Mouse (Mus musculus) bone marrow macrophage, adult 2 months (primary cell): ENCODE results near the gene Anapc4. TPM values are rescaled to one million over a fixed set of nuclear protein-coding genes. Genes with fewer than 3 reads are reported as not detected.

Experiments
- H3K27ac ChIP-seq: 2 replicates; pipeline ENCODE4 v1.5.1; 2012; ENCODE audit warnings: low read depth, low read length; ENCODE audit not compliant: insufficient read depth
- H3K4me1 ChIP-seq: 2 replicates; pipeline ENCODE4 v1.6.1; 2012; ENCODE audit warnings: low read length; ENCODE audit not compliant: control insufficient read depth, insufficient read depth
- H3K4me3 ChIP-seq: 2 replicates; pipeline ENCODE4 v1.5.1; 2012; ENCODE audit warnings: mild to moderate bottlenecking, low read length, moderate library complexity; ENCODE audit not compliant: insufficient read depth
- CTCF ChIP-seq: IDR thresholded peaks from 2 replicates; pipeline ENCODE4 v1.5.1; 2012; ENCODE audit warnings: low read depth, mild to moderate bottlenecking, low read length, moderate library complexity
- POLR2A ChIP-seq: IDR thresholded peaks from 2 replicates; pipeline ENCODE4 v1.6.1; 2012; ENCODE audit warnings: mild to moderate bottlenecking, low read depth, low read length, borderline replicate concordance
- polyA plus RNA-seq: library from polyadenylated mRNA; stranded (reverse); fragments of >200 nt; gene quantifications from 2 replicates; pipeline ENCODE4 v1.2.4, GENCODE M21; 2012; ENCODE audit not compliant: missing spikeins, insufficient read depth, insufficient read length

Gene Anapc4
- polyA plus RNA-seq = 48.4 and 54.7 TPM in 2 replicates

GRCm38 (mm10) chr5:52833761-52834274 is at the start of gene Anapc4:
TSS of gene Anapc4 (plus strand) at chr5:52834012.
- peak within 1 kb of the TSS; percentile 92 for H3K4me3 ChIP-seq
- peaks cover 7% of the 10 kb centered on the region; the same call in 1 of the 2 replicates for H3K4me1 ChIP-seq
- peak within 1 kb of the TSS; percentile 62 for H3K27ac ChIP-seq
- TF ChIP-seq POLR2A = no peak
- TF ChIP-seq CTCF = no peak

GRCm38 (mm10) chr5:52786556-52787322 is 47.1 kb upstream of the Anapc4 start:
- Histone ChIP-seq H3K27ac (peak overlapping the region; percentile 44), H3K4me1 (peaks cover 14% of the 10 kb centered on the region), H3K4me3 (no peak overlapping the region)
- TF ChIP-seq CTCF = no peak
- TF ChIP-seq POLR2A = no peak

GRCm38 (mm10) chr5:52793230-52793629 is 40.6 kb upstream of the Anapc4 start:
- Histone ChIP-seq H3K4me1 (peaks cover 14% of the 10 kb centered on the region), H3K27ac (no peak overlapping the region), H3K4me3 (no peak overlapping the region)
- no peak for TF ChIP-seq CTCF
- no peak for TF ChIP-seq POLR2A

GRCm38 (mm10) chr5:52794109-52794508 is 39.7 kb upstream of the Anapc4 start:
- Histone ChIP-seq H3K27ac (no peak overlapping the region), H3K4me1 (peaks cover 14% of the 10 kb centered on the region), H3K4me3 (no peak overlapping the region)
- TF ChIP-seq CTCF (no peak), POLR2A (no peak)

- H3K27ac ChIP-seq = no peak overlapping the region
- H3K4me1 ChIP-seq = no peaks in the 10 kb centered on the region
- TF ChIP-seq CTCF = no peak
- TF ChIP-seq POLR2A = no peak
- no peak overlapping the region for H3K4me3 ChIP-seq
Measured at GRCm38 (mm10) chr5:52799274-52799985, 34.4 kb upstream of the Anapc4 start.

GRCm38 (mm10) chr5:52805801-52806200 is 28.0 kb upstream of the Anapc4 start:
- H3K27ac ChIP-seq = no peak overlapping the region
- H3K4me1 ChIP-seq = no peaks in the 10 kb centered on the region
- H3K4me3 ChIP-seq = no peak overlapping the region
- TF ChIP-seq POLR2A (no peak), CTCF (no peak)

- TF ChIP-seq POLR2A = no peak
- no peak for TF ChIP-seq CTCF
- H3K4me3 ChIP-seq = no peak overlapping the region
Measured at GRCm38 (mm10) chr5:52806349-52806748, 27.5 kb upstream of the Anapc4 start.

GRCm38 (mm10) chr5:52807030-52807429 is 26.8 kb upstream of the Anapc4 start:
- no peaks in the 10 kb centered on the region for H3K4me1 ChIP-seq
- no peak overlapping the region for H3K4me3 ChIP-seq
- TF ChIP-seq CTCF (no peak), POLR2A (no peak)
- H3K27ac ChIP-seq = no peak overlapping the region

More at GRCm38 (mm10) chr5:52806349-52806748, 27.5 kb upstream of the Anapc4 start:
- Histone ChIP-seq H3K27ac (no peak overlapping the region), H3K4me1 (no peaks in the 10 kb centered on the region)

GRCm38 (mm10) chr5:52810446-52810845 is 23.4 kb upstream of the Anapc4 start:
- H3K4me3 ChIP-seq = no peak overlapping the region

More at GRCm38 (mm10) chr5:52810446-52810845, 23.4 kb upstream of the Anapc4 start:
- H3K4me1 ChIP-seq = no peaks in the 10 kb centered on the region
- TF ChIP-seq POLR2A (no peak), CTCF (no peak)
- no peak overlapping the region for H3K27ac ChIP-seq
